Mouse (Mus musculus) liver, adult 10 weeks (tissue): ENCODE results near the gene Xpo5. TPM values are rescaled to one million over a fixed set of nuclear protein-coding genes. Genes with fewer than 3 reads are reported as not detected.

Source experiments
- polyA plus RNA-seq: library from polyadenylated mRNA; stranded (reverse); fragments of 350-450 nt; fragmentation: Illumina TruSeq; extraction: RNeasy Lipid Tissue Mini Kit (QIAGEN cat#74804); gene quantifications from one replicate; pipeline ENCODE4 v1.2.3, GENCODE M21; 2014; ENCODE audit warnings: low read depth, low replicate concordance

The Xpo5 gene
- 5.1 TPM for polyA plus RNA-seq

DNA sequence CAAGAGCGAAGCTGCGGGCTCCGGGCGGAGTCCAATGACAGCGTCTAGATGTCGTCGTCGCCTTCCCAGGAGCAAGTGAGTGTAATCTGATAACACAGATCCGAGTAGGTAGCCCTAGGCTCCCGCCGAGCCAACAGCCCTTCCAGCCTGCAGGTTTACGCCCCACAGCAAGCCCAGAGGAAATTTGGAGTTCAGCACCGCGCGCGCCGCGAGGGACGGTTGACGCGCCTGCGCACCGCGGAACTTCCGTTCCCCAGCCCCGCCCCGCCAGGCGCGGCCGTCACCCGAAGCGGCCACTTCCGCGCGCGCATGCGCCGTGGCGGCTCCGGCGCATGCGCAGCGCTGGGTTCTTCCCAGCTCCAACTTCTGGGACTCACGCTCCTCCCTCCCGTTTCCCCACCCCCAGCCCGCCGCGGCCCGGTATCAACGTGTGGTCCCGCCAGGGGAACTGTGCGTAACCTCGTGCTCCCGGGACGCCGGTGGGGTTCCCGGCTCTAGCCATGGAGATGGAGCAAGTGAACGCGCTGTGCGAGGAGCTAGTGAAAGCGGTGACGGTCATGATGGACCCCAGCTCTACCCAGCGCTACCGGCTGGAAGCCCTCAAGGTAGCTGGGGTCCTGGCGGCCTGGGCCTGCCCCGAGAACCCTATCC, at the start of gene Xpo5, which contains the start of gene Polh:
Xpo5 (plus strand) TSS at position 362 of the 651 bp plus-strand sequence.
Polh (minus strand) TSS at position 225 of the 651 bp plus-strand sequence.

DNA sequence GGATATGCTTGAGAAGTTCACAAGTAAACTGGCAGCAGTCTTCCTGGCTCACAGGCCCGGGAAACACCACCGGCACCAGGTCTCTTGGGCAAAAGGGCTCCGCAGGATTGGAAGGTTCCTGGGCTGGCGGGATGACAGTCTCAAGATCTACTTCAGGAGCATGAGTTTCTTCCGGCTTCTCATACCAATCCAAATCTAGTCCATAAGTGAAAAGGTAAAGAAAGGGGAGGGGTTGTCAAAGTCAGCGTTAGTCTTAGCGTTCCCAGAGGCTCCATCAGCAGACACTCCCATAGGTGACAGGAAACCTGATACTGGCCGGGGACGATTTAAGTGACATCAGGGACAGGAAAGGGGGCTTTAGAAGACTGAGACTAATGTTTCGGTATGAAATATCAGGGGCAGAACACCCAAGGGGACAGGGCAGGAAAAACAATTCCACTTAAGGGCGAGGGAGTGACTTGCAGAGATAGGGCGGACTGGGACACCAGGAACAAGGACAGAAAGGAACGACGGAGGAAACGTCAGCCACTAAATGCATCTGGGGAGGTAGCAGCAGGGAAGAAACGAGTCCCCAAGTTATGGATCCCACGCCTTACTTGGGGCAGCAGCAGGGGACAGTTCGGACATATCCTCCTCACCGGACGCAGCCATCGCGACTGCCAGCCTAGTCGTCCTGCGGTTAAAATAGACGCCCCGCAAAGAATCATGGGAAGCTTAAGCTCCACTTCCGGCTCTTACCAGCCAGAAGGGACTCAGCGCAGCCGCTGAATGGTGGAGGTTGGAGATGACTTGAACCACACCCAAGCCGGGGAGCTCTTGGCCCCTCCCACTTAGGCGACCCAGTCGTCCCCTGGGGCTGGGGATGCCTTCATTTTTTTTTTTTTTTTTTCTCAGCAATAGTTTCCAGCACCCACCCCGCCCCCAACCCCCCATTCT, 49.5 kb upstream of the Xpo5 start, which contains the start of gene Mad2l1bp:
Mad2l1bp (minus strand) TSS at position 707 of the 936 bp plus-strand sequence.

DNA sequence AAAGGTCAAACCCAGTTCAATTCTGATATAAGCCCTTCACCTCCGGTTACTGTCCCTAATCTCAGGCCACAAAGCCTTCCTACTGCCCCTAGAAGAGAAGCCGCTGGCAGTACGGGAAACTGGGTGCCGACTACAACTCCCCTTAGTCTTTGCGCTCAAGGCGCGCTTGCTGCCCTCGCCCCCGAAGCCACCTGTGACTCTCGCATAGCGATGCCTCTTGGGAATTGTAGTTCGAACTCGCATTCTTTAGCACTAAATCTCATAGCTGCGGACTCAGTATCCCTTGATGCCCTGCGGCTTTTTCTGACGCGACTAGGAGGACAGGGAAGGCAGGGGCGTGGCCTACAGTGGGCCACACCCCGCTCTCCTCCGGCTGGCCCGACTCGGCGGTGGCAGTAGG, 41.9 kb upstream of the Xpo5 start, which contains the start of gene Gtpbp2:
Gtpbp2 (plus strand) TSS at position 347 of the 400 bp plus-strand sequence.

DNA sequence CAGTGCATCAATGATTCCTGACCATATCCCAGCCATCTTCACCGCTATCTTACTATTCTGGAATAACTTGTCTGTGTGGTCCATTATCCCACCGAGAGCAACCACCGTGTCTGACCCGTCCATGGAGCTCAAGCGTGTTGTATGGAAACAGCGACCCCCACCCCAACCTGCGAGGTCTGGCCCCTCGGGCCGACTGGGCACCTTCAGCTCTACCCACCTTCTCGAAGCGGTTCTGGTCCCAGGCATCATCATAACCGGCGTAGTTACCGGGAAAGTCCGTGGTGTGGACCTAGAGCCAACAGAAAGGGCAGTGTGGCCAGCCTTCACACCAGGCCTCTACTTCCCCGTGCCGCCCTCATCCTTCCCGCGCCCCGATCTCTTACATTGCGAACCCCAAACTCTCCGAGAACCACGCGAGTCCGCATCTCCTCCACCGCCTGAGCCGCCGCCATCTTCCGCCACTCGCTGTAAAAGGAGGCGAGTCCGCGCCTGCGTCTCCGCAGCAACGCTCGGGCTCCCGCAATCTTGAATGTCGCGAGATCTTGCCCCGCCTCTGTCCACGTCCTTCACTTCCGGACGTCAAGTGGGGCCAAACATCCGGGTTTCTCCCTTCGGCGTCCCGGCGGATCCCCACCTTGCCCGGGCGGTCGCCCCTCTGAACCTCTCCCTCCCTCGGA, 45.1 kb downstream of the Xpo5 start, which contains the start of the genes Polr1c and Yipf3:
Polr1c (minus strand) TSS at position 543 of the 677 bp plus-strand sequence.
Yipf3 (plus strand) TSS at position 569 of the 677 bp plus-strand sequence.

DNA sequence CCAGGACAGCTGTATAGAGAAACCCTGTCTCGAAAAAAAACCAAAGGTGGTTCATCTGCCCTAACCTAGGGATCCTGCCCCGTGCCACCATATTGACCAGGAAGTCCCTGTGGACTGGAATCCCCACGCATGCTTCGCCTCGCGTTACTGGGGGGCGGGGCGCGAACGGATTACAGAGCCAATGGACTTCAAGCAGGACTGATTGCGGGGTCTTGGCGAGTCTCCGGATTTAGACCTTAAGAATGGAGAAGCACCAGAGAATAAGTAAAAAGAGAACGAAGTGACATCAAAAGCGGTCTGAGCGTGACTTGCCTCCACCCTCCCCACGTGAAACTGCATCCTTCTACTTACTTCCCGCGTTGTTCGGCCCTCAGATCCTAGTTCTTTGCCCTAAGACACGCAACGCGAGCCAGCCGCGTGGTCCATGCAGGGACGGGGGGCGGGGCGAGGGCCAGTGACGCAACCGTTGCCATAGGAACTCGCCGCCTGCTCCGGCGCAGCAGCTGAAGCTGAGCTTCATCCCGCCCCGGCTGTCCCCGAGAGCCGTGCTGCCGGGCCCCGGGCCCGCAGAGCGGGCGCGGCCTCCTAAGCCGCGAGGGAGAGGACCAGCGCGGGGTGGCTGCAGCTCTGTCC, 51.0 kb downstream of the Xpo5 start, which contains the start of gene Lrrc73:
Lrrc73 (plus strand) TSS at position 80 of the 633 bp plus-strand sequence.

DNA sequence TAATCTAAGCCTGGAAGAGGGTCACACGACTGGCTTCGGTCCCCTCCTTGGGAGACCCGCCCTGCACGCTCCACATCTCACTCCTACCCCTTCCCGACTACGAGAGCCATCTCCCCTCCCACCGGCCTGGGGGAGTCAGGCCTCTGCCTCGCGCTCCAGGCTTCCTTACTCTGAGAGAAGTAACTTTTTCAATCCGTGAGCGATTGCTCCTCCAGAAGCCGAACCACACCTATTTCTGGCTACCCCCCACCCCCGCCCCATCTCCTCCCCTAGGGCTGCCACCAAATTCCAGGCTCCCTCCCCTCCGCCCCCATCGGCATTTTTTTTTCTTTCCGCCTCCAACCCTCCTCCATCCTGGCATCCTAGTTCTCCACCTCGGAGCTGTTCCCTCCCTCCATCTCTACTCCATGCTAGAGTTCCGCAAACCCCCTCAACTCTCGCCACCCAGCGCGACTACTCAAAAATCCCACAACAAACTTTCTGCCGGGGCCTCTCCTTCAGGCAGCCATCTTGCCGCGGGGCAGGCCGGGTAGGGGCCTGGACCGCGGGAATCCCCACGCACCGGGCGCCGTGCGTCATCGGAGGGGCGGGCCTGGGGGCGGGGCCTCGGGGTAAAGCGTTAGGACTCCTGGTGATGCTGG, 80.0 kb downstream of the Xpo5 start, which contains the start of gene Tjap1:
Tjap1 (minus strand) TSS at position 544 of the 641 bp plus-strand sequence.

Other genes with a start within 250 kb of the Xpo5 start
- 66.7 TPM for gene Vegfa, start 170.4 kb upstream of the Xpo5 start, polyA plus RNA-seq
- 19.0 TPM for gene Mrps18a, start 91.8 kb upstream of the Xpo5 start, polyA plus RNA-seq
- gene Rsph9, start 58.6 kb upstream of the Xpo5 start, polyA plus RNA-seq = not detected
- 1.6 TPM for gene Mad2l1bp, start 49.2 kb upstream of the Xpo5 start, polyA plus RNA-seq
- gene Gtpbp2, start 41.8 kb upstream of the Xpo5 start, polyA plus RNA-seq = 8.0 TPM
- gene Polh, start 137 bp upstream of the Xpo5 start, polyA plus RNA-seq = 3.5 TPM
- gene Polr1c, start 45.3 kb downstream of the Xpo5 start, polyA plus RNA-seq = 6.4 TPM
- gene Yipf3, start 45.3 kb downstream of the Xpo5 start, polyA plus RNA-seq = 3.2 TPM
- not detected for gene Lrrc73, start 50.7 kb downstream of the Xpo5 start, polyA plus RNA-seq
- gene Tjap1, start 80.2 kb downstream of the Xpo5 start, polyA plus RNA-seq = 0.82 TPM
- gene Dlk2, start 94.6 kb downstream of the Xpo5 start, polyA plus RNA-seq = not detected
- 0.64 TPM for gene Abcc10, start 125.6 kb downstream of the Xpo5 start, polyA plus RNA-seq
- 19.5 TPM for gene Zfp318, start 180.9 kb downstream of the Xpo5 start, polyA plus RNA-seq
- not detected for gene Crip3, start 226.1 kb downstream of the Xpo5 start, polyA plus RNA-seq
- gene Slc22a7, start 235.7 kb downstream of the Xpo5 start, polyA plus RNA-seq = 3.3 TPM